Comparison of ENCODE assay signal across 10 mouse cellular contexts in genomic region chr1:74415143-74415542, GRCm38 (mm10). TPM values are rescaled to one million over a fixed set of nuclear protein-coding genes. Genes with fewer than 3 reads are reported as not detected.
DNase-seq lines count a peak whose midpoint lies in the region; ATAC-seq and TF ChIP-seq lines count a peak whose summit lies in the region.
"Had no signal": no experiment of that assay in that cellular context is flagged by ENCODE, and none has a peak within 500 bp of the region (broad histone marks: within the 10 kb centered on the region; RNA-seq: fewer than 3 reads in every experiment).

No protein-coding gene starts in this region.

- 52% methylated on average over 4 of the region's 4 CpGs for WGBS in stomach, postnatal 0 days

- no peak overlapping the region for H3K4me2 ChIP-seq in stomach, postnatal 0 days (replicated peaks; ENCODE audit: low read depth)
- H3K4me2 ChIP-seq: embryonic facial prominence, embryonic 13.5 days had no signal

- no peaks in the 10 kb centered on the region for H3K9me3 ChIP-seq in stomach, postnatal 0 days (ENCODE audit: control insufficient read depth, low read length)
- H3K9me3 ChIP-seq: embryonic facial prominence, embryonic 13.5 days had no signal

- no peak overlapping the region for H3K4me3 ChIP-seq in stomach, postnatal 0 days (ENCODE audit: low read depth, low read length)
- H3K4me3 ChIP-seq: embryonic facial prominence, embryonic 13.5 days had no signal

- no peak for TF ChIP-seq CTCF in stomach, postnatal 0 days (IDR thresholded peaks at IDR 0.05; ENCODE audit: low read depth)

- H3K27me3 ChIP-seq in stomach, postnatal 0 days (ENCODE audit: control insufficient read depth, insufficient read depth, low read length), result no peaks in the 10 kb centered on the region
- H3K27me3 ChIP-seq: embryonic facial prominence, embryonic 13.5 days had no signal

- no peak for ATAC-seq in CD4-positive, CD25-positive, alpha-beta regulatory T cell, adult 4 months
- ATAC-seq in stomach, postnatal 0 days (ENCODE audit: low FRiP score, low TSS enrichment), result peak; percentile 53
- ATAC-seq in inflammation-experienced regulatory T-cells, adult 6 months, result no peak

- TF ChIP-seq EP300 in stomach, postnatal 0 days (optimal IDR thresholded peaks at IDR 0.05), result no peak

- no peaks in the 10 kb centered on the region for H3K36me3 ChIP-seq in stomach, postnatal 0 days (ENCODE audit: control insufficient read depth, insufficient read depth, low read length)
- H3K36me3 ChIP-seq: embryonic facial prominence, embryonic 13.5 days had no signal

- DNase-seq in CD4-positive, CD25-positive, alpha-beta regulatory T cell, adult 2 months (ENCODE audit: low read depth, low spot score), result peak; percentile 26
- DNase-seq in 3134 (ENCODE audit: extremely low read depth, insufficient read length, low spot score), result peak; percentile 58
- peak; percentile 67 for DNase-seq in embryo, embryonic 9.5 days (ENCODE audit: extremely low spot score)
- DNase-seq in kidney, postnatal 4 days, result peak; percentile 71 to 78
- DNase-seq in stomach, postnatal 0 days (ENCODE audit: low spot score), result peak; percentile 80
- DNase-seq in layer of hippocampus, postnatal 36 days, result no peak

- H3K4me1 ChIP-seq in stomach, postnatal 0 days (replicated peaks; ENCODE audit: control insufficient read depth, insufficient read depth), result no peaks in the 10 kb centered on the region

- no peak overlapping the region for H3K27ac ChIP-seq in stomach, postnatal 0 days (replicated peaks)
- H3K27ac ChIP-seq: embryonic facial prominence, embryonic 13.5 days had no signal

- no peak overlapping the region for H3K9ac ChIP-seq in stomach, postnatal 0 days (ENCODE audit: low read length)
- H3K9ac ChIP-seq: embryonic facial prominence, embryonic 13.5 days had no signal

RNA-seq across cellular contexts. Expression of gene Vil1, which starts 6.0 kb away (rescaled TPM):
- under 1 TPM; 0.23 to 0.33 TPM for polyA plus RNA-seq in CD4-positive, CD25-positive, alpha-beta regulatory T cell, adult 4 months (2017; shearing (Covaris generic))
- 11.1 and 12.8 TPM in 2 replicates for polyA plus RNA-seq in stomach, postnatal 0 days (2015; fragmentation: Nextera tagmentation; extraction: Ambion mirVana)
- total RNA-seq in layer of hippocampus, postnatal 36 days (2021), result under 1 TPM; 0.10 to 0.33 TPM
- polyA plus RNA-seq in inflammation-experienced regulatory T-cells, adult 6 months (2017; shearing (Covaris generic)), result under 1 TPM in 2 of 3 experiments, not detected in 1; 0.26 to 0.41 TPM

RNA-seq across cellular contexts. Expression of gene Ctdsp1, which starts 23.8 kb away (rescaled TPM):
- 10 to 100 TPM; 39.8 to 48.3 TPM for polyA plus RNA-seq in CD4-positive, CD25-positive, alpha-beta regulatory T cell, adult 4 months (2017; shearing (Covaris generic))
- polyA plus RNA-seq in stomach, postnatal 0 days (2015; fragmentation: Nextera tagmentation; extraction: Ambion mirVana), result 45.2 and 47.4 TPM in 2 replicates
- total RNA-seq in layer of hippocampus, postnatal 36 days (2021), result 10 to 100 TPM; 25.9 to 28.4 TPM
- polyA plus RNA-seq in inflammation-experienced regulatory T-cells, adult 6 months (2017; shearing (Covaris generic)), result 10 to 100 TPM; 28.8 to 39.0 (median 36.1) TPM

RNA-seq across cellular contexts. Expression of gene Slc11a1, which starts 40.1 kb away (rescaled TPM):
- polyA plus RNA-seq in CD4-positive, CD25-positive, alpha-beta regulatory T cell, adult 4 months (2017; shearing (Covaris generic)), result 1 to 10 TPM in 1 of 2 experiments, under 1 TPM in 1; 0.78 to 4.0 TPM
- polyA plus RNA-seq in stomach, postnatal 0 days (2015; fragmentation: Nextera tagmentation; extraction: Ambion mirVana), result 3.0 and 3.8 TPM in 2 replicates
- 1 to 10 TPM; 2.6 to 3.6 TPM for total RNA-seq in layer of hippocampus, postnatal 36 days (2021)
- 1 to 10 TPM in 2 of 3 experiments, under 1 TPM in 1; 0.97 to 1.7 (median 1.3) TPM for polyA plus RNA-seq in inflammation-experienced regulatory T-cells, adult 6 months (2017; shearing (Covaris generic))

RNA-seq across cellular contexts. Expression of gene Catip, which starts 53.2 kb away (rescaled TPM):
- under 1 TPM in 1 of 2 experiments, not detected in 1; 0.29 TPM for polyA plus RNA-seq in CD4-positive, CD25-positive, alpha-beta regulatory T cell, adult 4 months (2017; shearing (Covaris generic))
- 0.50 and 0.73 TPM in 2 replicates for polyA plus RNA-seq in stomach, postnatal 0 days (2015; fragmentation: Nextera tagmentation; extraction: Ambion mirVana)
- 1 to 10 TPM; 1.0 to 1.2 TPM for total RNA-seq in layer of hippocampus, postnatal 36 days (2021)
- not detected for polyA plus RNA-seq in inflammation-experienced regulatory T-cells, adult 6 months (2017; shearing (Covaris generic))
- polyA plus RNA-seq: C2C12 had no signal

Comparison
In these comparisons a context has a peak if more than half of its experiments do, and no peak if none do; other contexts are left out.
1. DNase-seq: peak in CD4-positive, CD25-positive, alpha-beta regulatory T cell, adult 2 months (single experiment), 3134 (single experiment), embryo, embryonic 9.5 days (single experiment), kidney, postnatal 4 days (2 of 2) and stomach, postnatal 0 days (single experiment); none in layer of hippocampus, postnatal 36 days (0 of 2).